Mouse (Mus musculus) yolk sac, embryonic 10.5 days (tissue): ENCODE results near the gene Ghdc.
"Not testable (repeated sequence)": the region's sequence is repeated elsewhere in the genome, so short reads cannot be mapped to it uniquely, and the experiment has no call there.

Source experiments
- DNase-seq: peaks from one replicate; pipeline ENCODE4 v3.0.0-alpha.2; 2017; ENCODE audit warnings: low spot score

Gene Ghdc

GRCm38 (mm10) chr11:100770646-100771408 is at the start of gene Ghdc:
TSS of gene Ghdc (minus strand) at chr11:100770957.
- DNase-seq, result peak; percentile 83

GRCm38 (mm10) chr11:100820047-100820446 is 49.3 kb upstream of the Ghdc start:
- DNase-seq, result no peak

GRCm38 (mm10) chr11:100819626-100820025 is 48.9 kb upstream of the Ghdc start:
- no peak for DNase-seq

- no peak for DNase-seq
Observed at GRCm38 (mm10) chr11:100819048-100819447, 48.3 kb upstream of the Ghdc start.

GRCm38 (mm10) chr11:100818359-100819012 is 47.7 kb upstream of the Ghdc start:
- no peak for DNase-seq

GRCm38 (mm10) chr11:100817311-100817710 is 46.6 kb upstream of the Ghdc start:
- DNase-seq, result no peak

GRCm38 (mm10) chr11:100816801-100817200 is 46.0 kb upstream of the Ghdc start:
- DNase-seq, result no peak

- no peak for DNase-seq
Observed at GRCm38 (mm10) chr11:100816342-100816741, 45.6 kb upstream of the Ghdc start.

GRCm38 (mm10) chr11:100814498-100814897 is 43.7 kb upstream of the Ghdc start:
- no peak for DNase-seq

- DNase-seq, result no peak
Observed at GRCm38 (mm10) chr11:100811132-100811531, 40.4 kb upstream of the Ghdc start.

GRCm38 (mm10) chr11:100810516-100810915 is 39.8 kb upstream of the Ghdc start:
- DNase-seq, result no peak

GRCm38 (mm10) chr11:100806380-100807305 is 35.9 kb upstream of the Ghdc start:
- DNase-seq, result no peak

- DNase-seq, result no peak
Observed at GRCm38 (mm10) chr11:100805535-100805934, 34.8 kb upstream of the Ghdc start.

GRCm38 (mm10) chr11:100804409-100804808 is 33.7 kb upstream of the Ghdc start:
- no peak for DNase-seq

- no peak for DNase-seq
Observed at GRCm38 (mm10) chr11:100799426-100799825, 28.7 kb upstream of the Ghdc start.

GRCm38 (mm10) chr11:100796585-100796984 is 25.8 kb upstream of the Ghdc start:
- no peak for DNase-seq

- no peak for DNase-seq
Observed at GRCm38 (mm10) chr11:100795386-100795785, 24.6 kb upstream of the Ghdc start.

- no peak for DNase-seq
Observed at GRCm38 (mm10) chr11:100791457-100792049, 20.8 kb upstream of the Ghdc start.

- not testable (repeated sequence) for DNase-seq
Observed at GRCm38 (mm10) chr11:100790644-100791043, 19.9 kb upstream of the Ghdc start.

- no peak for DNase-seq
Observed at GRCm38 (mm10) chr11:100789702-100790101, 18.9 kb upstream of the Ghdc start.

GRCm38 (mm10) chr11:100785774-100786173 is 15.0 kb upstream of the Ghdc start:
- no peak for DNase-seq

GRCm38 (mm10) chr11:100784286-100784685 is 13.5 kb upstream of the Ghdc start:
- DNase-seq, result no peak
